Mouse (Mus musculus): Measurements from ENCODE around the gene Itgb2.

The Itgb2 gene

GRCm38 (mm10) chr10:77530140-77530539 is at the start of gene Itgb2:
TSS of gene Itgb2 (plus strand) at chr10:77530252.
- DNase-seq (ENCODE audit: low spot score): no peak

GRCm38 (mm10) chr10:77481814-77482213 is 48.2 kb upstream of the Itgb2 start:
- no peak for DNase-seq (ENCODE audit: low spot score)

GRCm38 (mm10) chr10:77484205-77484935 is 45.7 kb upstream of the Itgb2 start:
- DNase-seq (ENCODE audit: low spot score): no peak

- DNase-seq (ENCODE audit: low spot score): no peak
These were observed 44.3 kb upstream of the Itgb2 start for GRCm38 (mm10) chr10:77485786-77486185.

- DNase-seq (ENCODE audit: low spot score): no peak
These were observed 41.9 kb upstream of the Itgb2 start for GRCm38 (mm10) chr10:77488168-77488567.

GRCm38 (mm10) chr10:77491585-77491984 is 38.5 kb upstream of the Itgb2 start:
- no peak for DNase-seq (ENCODE audit: low spot score)

GRCm38 (mm10) chr10:77492885-77493284 is 37.2 kb upstream of the Itgb2 start:
- no peak for DNase-seq (ENCODE audit: low spot score)

- DNase-seq (ENCODE audit: low spot score): no peak
These were observed 32.9 kb upstream of the Itgb2 start for GRCm38 (mm10) chr10:77497185-77497584.

GRCm38 (mm10) chr10:77498254-77498653 is 31.8 kb upstream of the Itgb2 start:
- no peak for DNase-seq (ENCODE audit: low spot score)

GRCm38 (mm10) chr10:77500636-77501035 is 29.4 kb upstream of the Itgb2 start:
- DNase-seq (ENCODE audit: low spot score): no peak

- no peak for DNase-seq (ENCODE audit: low spot score)
These were observed 26.8 kb upstream of the Itgb2 start for GRCm38 (mm10) chr10:77502967-77503922.

- no peak for DNase-seq (ENCODE audit: low spot score)
These were observed 25.9 kb upstream of the Itgb2 start for GRCm38 (mm10) chr10:77504143-77504542.

GRCm38 (mm10) chr10:77506526-77506925 is 23.5 kb upstream of the Itgb2 start:
- no peak for DNase-seq (ENCODE audit: low spot score)

- no peak for DNase-seq (ENCODE audit: low spot score)
These were observed 23.0 kb upstream of the Itgb2 start for GRCm38 (mm10) chr10:77506961-77507577.

- no peak for DNase-seq (ENCODE audit: low spot score)
These were observed 22.3 kb upstream of the Itgb2 start for GRCm38 (mm10) chr10:77507779-77508178.

GRCm38 (mm10) chr10:77508744-77509143 is 21.3 kb upstream of the Itgb2 start:
- DNase-seq (ENCODE audit: low spot score): no peak

- peak; percentile 94 for DNase-seq (ENCODE audit: low spot score)
These were observed 20.5 kb upstream of the Itgb2 start for GRCm38 (mm10) chr10:77509403-77510187.

GRCm38 (mm10) chr10:77510225-77510982 is 19.6 kb upstream of the Itgb2 start:
- no peak for DNase-seq (ENCODE audit: low spot score)

GRCm38 (mm10) chr10:77515385-77516348 is 14.4 kb upstream of the Itgb2 start, which contains the start of gene Fam207a:
TSS of gene Fam207a (minus strand) at chr10:77515785.
- DNase-seq (ENCODE audit: low spot score): peak; percentile 96

Measured in retina, embryonic 14.5 days (tissue).